Mouse (Mus musculus) CH12.LX (cell line): Measurements from ENCODE around the gene Cby1.

Experiments used
- EP300 ChIP-seq: IDR thresholded peaks from 2 replicates; pipeline ENCODE4 v1.6.1; 2011; ENCODE audit warnings: low read length, improper control_type of control experiment
- JUN ChIP-seq: IDR thresholded peaks from 2 replicates; pipeline ENCODE4 v1.6.1; 2011; ENCODE audit warnings: low read depth, mild to moderate bottlenecking, low read length, improper control_type of control experiment, moderate library complexity; ENCODE audit not compliant: insufficient read depth
- MEF2A ChIP-seq: IDR thresholded peaks from 2 replicates; pipeline ENCODE4 v1.6.1; 2014; ENCODE audit warnings: low read depth, mild to moderate bottlenecking, inconsistent platforms, low read length, improper control_type of control experiment, borderline replicate concordance
- POLR2A ChIP-seq: IDR thresholded peaks from 2 replicates; pipeline ENCODE4 v1.6.1; 2011; ENCODE audit warnings: low read depth, mild to moderate bottlenecking, improper control_type of control experiment, low read length
- UBTF ChIP-seq: IDR thresholded peaks from 2 replicates; pipeline ENCODE4 v1.6.1; 2012; ENCODE audit warnings: low read depth, mild to moderate bottlenecking, inconsistent platforms, low read length, improper control_type of control experiment, moderate library complexity
- ZMIZ1 ChIP-seq: IDR thresholded peaks from 2 replicates; pipeline ENCODE4 v1.6.1; 2012; ENCODE audit warnings: low read depth, mild to moderate bottlenecking, inconsistent platforms, low read length, improper control_type of control experiment
- ZNF384 ChIP-seq: IDR thresholded peaks from 2 replicates; pipeline ENCODE4 v1.6.1; 2012; ENCODE audit warnings: low read depth, low read length, improper control_type of control experiment, inconsistent platforms

DNA sequence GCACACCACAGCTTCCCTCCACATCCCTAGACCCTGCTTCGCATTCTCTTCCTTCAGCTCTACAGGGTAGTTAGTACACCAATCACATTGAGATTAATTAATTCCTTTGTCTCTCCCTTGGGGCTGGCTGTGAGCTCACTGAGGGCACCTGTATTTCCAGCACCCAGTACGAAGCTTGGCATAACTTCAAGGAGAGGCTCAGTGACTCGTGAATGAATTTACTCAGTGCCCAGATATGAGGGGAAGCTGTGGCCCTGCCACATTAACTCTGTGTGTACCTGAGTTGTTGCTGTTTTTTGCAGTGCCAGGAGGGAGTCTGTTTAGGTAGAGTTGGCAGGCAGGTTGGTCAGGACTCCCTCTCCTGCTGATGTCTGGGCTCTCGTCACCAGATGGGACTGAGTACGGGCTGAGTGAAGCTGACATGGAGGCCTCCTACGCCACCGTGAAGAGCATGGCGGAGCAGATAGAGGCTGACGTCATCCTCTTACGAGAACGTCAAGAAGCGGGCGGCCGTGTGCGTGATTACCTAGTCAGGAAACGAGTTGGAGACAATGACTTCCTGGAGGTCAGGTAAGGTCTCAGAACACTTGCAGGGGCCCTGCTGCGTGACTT lies 47.7 kb downstream of the Cby1 start:
- TF ChIP-seq POLR2A (no peak), UBTF (no peak), ZMIZ1 (no peak), MEF2A (no peak), ZNF384 (no peak), EP300 (no peak), JUN (no peak)
